Mouse (Mus musculus) thymus, postnatal 0 days (tissue): ENCODE data around the gene Itfg1. TPM values are rescaled to one million over a fixed set of nuclear protein-coding genes. Genes with fewer than 3 reads are reported as not detected.
"Not testable (repeated sequence)": the region's sequence is repeated elsewhere in the genome, so short reads cannot be mapped to it uniquely, and the experiment has no call there.

Source experiments
- DNase-seq: peaks from one replicate; pipeline ENCODE4 v3.0.0-alpha.2; 2015; ENCODE audit warnings: low spot score
- polyA plus RNA-seq: library from polyadenylated mRNA; unstranded; fragments of >200 nt; fragmentation: Nextera tagmentation; extraction: Ambion mirVana; gene quantifications from 2 replicates; pipeline ENCODE4 v1.2.1, GENCODE M21; 2015

The Itfg1 gene
- polyA plus RNA-seq = 50.7 and 55.1 TPM in 2 replicates

DNA sequence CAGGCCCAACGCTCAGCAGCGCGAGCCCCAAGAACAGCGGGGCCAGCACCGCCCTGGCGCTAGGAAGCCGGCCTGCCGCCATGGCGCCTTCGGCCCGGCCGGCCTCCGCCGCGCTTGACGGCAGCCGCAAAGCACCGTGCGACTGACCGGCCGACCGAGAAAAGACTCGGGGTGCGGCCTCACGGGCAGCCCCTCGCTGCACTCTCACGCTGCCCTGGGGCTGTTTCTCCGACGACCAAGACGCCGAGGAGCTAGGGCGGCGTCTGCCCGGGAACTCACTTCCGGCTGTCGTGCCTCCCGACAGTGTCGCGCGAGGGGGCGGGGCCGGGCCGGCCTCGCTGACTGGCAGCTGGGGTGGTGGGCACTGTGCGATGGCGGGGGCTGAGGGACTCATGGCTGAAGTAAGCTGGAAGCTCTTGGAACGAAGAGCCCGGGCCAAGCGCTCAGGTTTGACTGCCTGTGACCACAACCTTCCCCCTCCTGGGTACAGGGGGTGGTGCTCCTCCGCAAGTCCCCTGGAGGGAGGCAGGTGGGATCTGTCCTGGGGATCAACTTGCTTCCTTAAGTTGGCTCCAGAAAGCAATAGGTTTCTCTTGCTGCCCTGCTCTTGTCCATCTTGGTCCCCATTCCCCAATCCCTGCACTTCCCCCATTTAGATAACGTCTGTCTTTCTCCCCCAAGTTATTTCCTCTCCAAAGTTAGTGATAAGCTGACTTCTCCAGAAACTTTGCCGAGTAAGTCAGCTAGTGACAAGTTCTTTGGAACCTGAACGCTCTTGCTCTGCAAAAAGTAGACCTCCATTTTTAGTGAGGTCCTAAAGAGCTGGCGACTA, at the start of gene Itfg1, which contains the start of gene Phkb:
Gene Itfg1 (minus strand): TSS at position 265 of the 832 bp plus-strand sequence.
Gene Phkb (plus strand): TSS at position 303 of the 832 bp plus-strand sequence.
- peak; percentile 89 for DNase-seq

DNA sequence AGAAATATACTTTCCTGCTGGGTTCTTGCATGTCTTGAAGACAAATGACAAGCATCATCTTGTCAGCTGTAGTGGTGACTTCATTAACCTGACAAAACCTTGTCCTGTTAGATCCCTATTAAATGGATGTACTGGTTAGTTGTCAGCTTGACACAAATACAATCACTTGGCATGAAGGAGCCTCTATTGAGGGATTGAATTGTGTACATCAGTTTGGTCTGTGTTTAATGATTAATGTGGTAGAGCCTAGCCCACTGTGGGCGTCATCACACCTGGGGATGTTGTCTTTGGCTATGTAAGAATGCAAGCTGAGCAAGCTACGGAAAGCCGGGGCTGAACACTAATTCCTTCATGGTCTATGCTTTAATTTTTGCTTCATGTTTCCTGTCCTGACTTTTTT, 44.1 kb upstream of the Itfg1 start:
- no peak for DNase-seq

DNA sequence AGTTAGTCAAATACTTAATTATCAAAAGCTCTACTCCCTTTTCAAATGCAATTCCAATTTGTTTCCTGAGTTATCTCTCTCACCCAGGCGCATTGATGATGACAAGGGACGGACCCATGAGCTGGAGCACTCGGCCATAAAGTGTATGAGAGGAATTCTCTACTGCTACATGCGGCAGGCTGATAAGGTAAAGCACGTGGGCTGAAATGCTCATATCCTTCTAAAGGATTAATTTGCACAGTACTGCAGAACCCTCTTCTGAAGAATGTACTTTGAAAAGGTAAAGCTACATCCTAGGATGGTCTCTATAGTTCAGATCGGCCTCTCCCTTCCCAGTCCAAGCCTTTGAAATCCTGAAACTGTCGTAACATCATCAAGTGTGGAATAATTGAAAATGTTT, 38.9 kb upstream of the Itfg1 start:
- no peak for DNase-seq

DNA sequence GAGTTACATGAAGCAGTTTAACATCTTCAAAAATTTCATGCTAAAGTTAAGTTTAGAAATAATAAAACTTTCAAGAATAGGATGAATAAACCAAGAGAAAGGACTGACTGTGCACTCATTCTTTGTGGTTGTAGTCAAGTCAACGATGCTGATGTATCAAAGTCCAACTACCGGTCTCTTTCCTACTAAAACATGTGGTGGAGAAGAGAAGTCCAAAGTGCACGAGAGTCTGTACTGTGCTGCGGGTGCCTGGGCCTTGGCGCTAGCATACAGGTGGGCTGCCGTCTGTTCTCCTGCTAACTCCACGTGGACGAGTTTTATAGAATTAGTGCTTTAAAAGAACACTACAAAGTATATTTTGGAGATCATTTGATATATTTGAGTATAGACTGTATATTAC, 37.3 kb upstream of the Itfg1 start:
- DNase-seq = no peak

DNA sequence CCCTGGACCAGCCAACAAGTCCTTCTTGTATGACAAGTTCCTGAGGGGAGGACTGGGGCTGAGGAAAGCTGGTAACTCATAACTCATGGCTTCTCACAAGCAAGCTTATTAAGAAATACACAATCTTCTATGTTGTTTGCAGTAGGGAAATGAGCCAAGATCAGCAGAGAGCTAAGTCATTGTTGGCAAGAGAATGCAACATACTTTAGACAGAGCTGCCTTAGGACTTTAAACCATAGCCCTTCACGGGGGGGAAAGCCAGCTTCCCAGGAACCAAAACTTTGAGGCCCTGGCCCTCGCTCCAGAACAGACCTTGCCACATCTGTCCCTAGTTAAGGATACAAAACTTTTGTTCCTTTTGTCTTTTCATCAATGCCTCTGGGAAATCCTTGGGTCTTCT, 30.9 kb upstream of the Itfg1 start:
- DNase-seq = no peak

DNA sequence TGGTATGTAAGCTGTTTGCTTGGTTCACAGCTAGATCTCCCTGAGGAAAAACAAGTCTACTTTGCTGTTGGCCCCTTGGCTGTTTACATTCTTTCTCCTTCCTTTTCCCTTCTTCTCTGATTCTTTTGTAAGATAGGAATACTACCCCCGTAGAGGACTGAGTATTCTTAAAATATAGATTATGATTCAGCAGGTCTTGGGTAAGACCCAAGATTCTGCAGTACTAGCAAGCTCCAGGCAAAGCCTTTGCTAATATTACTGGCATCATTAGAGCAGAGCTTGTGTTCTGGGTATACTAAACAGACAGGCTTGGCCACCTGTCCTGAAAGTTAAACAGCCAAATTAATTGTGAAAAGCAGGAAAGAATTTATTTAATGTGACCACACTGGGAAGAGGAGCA, 21.7 kb upstream of the Itfg1 start:
- no peak for DNase-seq

DNA sequence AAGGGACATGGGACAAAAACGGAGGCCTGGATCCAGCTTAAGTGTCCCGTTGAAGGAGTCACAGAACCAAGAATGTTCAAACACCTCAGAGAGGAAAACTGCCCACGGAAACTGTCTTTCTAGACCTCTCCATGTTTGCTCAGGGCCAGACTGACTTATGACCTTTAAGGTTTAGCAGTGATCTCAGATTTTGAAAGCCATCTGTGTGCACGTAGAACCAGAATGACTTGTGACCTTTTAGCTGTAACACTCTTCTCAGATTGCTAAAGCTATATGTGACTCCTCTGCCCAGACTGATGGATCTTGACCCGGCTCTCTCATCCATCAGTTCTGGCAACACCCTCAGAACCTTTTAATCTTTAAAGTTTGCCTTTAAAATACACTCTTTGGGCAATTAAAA, 19.9 kb upstream of the Itfg1 start:
- no peak for DNase-seq

DNA sequence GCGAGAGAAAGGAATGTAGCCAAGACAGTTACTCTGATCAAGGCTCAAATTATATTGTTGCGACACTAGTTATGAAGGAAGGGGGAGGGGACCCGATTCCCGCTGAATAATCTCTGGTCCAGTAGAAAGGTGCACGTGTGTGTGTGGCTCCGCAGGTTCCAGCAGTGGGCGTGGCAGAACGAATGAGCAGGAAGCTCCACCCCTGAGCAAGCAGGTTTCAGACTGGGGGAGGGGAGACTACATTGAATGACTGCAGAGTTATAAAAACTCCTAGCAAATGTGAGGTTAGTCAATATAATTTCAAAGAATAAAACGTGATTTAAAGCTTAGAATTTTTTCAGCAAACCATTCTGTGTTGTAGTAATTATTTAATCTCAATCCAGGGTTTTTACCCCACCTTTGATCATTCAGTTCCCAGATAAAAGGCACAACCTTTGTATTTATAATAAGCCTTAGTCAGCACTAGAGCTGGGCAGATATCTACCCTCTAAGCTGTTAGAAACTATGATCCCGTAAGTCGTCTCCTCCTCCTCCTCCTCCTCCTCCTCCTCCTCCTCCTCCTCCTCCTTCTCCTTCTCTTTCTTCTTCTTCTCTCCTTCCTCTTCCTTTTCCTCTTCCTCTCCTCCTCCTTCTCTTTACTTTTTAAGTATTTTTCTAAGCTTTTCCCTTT, 16.6 kb upstream of the Itfg1 start:
- not testable (repeated sequence) for DNase-seq

DNA sequence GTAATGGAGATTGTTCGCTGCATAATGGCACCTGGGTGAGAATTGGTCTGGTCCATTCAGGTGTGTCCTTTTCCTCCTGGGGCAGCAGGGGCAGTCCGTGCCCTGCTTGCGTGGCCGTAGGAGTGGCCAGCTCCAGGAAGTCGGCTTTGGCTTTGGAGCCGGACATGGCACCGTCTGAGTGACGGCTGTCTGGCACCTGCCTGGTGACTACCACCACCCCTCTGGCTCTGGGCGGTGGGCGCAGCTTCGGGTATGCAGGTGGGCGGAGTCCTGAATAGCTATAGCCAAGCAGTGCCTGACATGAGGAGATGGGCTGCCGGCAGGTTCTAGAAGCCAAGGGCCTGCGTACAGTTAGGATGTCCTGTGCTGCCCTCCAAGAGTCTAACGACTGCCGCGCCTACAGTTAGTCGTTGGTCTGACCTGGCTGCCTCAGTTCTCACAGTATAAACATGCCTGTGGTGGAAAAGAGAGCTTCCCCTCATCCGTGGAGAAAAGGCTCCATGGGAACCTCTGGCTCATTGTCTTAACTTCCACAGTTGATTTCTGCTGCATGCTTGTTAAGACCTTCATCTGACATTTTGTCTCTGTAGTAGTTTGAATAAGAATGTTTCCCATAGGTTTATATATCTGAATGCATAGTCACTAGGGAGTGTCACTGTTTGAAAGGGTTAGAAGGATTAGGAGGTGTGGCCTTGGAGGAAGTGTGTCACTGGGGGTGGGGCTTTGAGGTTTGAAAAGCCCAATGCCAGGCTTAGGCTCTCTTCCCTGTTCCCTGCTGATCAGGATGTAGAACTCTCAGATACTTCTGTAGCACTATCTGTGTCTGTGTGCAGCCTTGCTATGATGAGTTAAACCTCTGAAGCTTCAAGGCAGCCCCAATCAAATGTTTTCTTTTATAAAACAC, 13.8 kb upstream of the Itfg1 start:
- no peak for DNase-seq

DNA sequence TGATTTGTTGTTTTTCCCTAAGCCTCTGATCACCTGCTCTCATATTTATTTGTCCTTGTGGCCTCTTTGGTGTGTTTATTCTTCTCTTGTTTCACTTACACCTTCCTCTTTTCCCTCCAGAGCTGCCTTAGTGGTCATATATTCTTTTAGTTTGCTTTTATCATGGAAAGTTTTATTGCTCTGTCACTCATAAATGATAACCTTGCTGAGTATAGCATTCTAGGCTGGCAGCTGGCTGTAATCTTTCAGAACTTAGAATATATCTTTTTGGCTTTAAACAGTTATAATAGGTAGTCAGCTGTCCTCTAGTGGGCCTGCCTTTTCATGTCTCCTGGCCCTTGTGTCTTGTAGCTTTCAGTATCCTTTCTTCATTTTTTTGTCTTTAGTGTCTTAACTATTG, 5.2 kb upstream of the Itfg1 start:
- no peak for DNase-seq

DNA sequence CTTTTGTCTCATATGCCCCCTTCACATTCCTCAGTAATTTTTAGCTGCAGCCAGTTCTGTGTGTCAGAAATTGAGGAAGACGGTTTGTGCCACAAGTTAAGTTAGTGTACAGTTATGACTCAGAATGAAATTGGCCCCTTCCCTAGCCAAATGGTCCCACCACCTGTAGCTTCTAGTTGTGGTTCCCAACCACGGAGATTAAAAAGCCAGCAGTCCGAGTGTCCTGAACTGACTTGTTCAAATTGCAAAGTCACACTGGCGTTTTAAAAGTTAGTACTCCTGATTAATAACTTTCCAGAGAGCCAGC, 721 bp upstream of the Itfg1 start:
- DNase-seq = no peak

DNA sequence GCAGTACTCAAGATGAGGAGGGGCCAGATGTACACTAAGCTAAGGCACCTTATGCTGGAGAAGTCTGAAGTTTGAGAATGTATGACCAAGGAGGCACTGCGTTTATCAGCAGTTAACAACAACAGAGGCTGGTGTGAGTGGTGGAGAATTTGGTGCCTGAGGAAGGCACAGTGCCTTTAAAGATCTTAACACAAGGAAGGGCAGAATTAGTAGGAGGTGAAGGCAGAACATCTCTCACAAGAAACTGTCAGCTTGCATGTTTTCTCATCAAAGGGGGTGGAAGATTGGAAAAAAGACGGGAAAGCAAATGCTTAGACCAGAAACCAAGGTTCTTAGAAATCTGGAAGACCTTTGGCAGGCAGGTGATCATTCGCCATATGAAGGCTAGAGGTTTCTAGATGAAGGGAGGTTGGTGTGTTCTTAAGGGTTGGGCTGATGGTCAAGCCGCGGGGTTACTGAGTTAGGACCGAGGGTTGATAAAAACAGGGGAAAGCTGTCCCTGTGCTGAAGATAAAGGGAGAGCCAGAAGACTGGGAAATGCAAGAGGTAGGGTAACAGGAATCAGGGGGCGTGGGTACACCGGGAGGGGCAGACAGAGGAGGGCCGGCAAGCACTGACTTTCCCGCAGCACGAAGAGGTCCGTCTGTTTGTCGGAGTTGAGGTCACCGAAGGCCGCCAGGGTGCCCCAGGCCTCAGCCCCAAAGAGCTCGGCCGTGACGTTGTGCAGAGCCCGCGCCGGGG, 635 bp downstream of the Itfg1 start:
- peak; percentile 4 for DNase-seq

DNA sequence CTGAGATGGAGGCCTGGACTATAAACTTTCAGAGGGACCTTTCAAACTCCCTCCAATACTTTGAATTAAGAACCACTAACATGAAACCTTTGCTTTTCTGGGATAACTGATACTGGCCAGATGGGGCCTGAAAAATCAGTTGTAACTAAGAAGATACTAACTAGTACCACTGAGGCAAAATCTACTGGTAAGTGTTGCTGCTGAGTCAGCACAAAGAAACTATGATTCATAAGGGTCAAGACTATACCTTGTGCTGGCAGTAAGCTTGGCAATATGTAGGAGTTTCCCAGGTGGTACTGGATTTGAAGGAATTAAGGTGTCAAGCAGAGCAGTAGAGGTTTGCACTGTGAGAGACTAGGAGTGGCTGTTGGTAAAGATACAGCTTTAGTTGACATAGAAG, 27.1 kb downstream of the Itfg1 start:
- no peak for DNase-seq

DNA sequence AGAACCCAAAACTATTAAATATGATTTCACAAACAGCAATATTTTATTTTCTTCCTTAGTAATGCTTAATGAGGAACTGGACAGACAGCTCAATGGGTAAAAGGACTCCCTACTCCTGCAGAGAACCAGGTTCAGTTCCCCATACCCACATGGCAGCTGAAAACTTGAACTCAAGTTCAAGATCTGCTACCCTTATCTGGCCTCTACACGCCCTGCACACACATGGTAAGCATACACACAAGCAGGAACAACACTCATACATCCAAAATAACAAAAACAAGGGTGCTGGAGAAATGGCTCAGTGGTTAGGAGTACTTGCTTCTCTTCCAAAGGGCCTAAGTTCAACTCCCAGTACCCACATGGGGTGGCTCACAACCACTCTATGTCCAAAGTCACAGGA, 39.3 kb downstream of the Itfg1 start:
- DNase-seq = no peak

DNA sequence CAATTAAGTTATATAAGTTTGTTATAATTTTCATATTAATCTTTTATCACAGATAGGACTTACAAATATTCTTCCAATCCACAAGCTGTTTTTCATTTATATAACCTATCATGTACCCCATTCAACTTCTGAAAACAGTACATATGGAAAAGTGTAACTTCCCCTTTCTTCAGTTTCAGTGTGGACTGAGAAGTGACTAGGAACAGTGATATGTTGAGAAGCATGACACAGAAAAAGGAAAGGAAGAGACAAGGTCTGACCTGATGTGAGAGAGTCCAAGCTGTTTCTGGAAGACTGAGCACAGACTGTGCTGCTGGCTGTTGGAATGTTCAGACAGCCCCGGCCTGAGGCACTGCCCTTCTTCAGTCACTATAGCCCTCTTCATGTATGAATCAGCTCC, 40.6 kb downstream of the Itfg1 start:
- no peak for DNase-seq

DNA sequence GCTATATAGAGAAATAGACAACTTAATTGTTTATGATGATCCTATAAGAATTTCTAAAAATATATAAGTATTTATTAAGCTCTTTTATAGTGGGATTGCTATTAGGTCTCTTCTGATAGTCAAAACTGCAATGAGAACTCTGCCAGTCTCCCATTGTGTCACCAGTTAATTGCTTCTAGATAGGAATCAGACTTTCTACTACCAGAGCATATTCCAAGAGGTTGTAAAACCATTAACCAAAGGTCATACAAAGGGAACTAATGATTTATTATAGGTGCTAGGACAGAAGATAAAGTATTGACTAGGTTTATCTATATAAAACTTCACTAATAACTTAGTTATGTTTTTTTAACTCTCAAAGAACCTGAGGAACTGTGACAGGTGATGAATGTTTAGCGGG, 44.3 kb downstream of the Itfg1 start:
- not testable (repeated sequence) for DNase-seq

DNA sequence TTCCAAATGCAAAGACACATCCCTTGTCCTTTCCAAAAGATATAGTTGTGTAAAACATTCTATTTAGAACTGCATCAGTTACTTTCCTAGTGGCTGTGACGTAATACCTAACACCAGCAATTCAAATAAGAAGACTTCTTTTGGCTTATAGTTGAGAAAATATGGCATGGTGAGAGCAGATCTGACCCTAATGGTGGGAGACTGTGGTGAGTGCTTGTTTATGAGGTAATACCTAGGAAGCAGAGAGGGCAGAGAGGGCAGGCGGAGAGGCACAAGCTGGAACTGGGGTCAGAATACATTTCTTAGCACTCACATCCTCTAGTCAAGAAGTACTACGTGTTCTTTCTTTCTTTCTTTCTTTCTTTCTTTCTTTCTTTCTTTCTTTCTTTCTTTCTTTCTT, 52.4 kb downstream of the Itfg1 start:
- no peak for DNase-seq

DNA sequence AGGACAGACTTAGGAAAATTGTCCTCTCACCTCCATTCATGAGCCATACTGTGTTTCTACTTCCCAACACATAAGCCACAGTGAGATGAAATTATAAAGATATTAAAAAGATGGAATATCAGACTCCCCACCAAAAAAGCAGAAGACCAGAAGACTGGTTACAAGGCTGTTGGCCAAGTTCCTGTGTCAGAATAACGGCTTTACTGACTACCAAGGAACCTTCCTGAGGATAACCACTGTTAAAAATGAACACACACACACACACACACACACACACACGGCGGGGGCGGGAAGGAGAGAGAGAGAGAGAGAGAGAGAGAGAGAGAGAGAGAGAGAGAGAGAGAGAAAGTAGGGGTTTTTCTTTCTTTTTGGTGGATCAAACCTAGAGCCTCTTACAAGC, 52.8 kb downstream of the Itfg1 start:
- no peak for DNase-seq

DNA sequence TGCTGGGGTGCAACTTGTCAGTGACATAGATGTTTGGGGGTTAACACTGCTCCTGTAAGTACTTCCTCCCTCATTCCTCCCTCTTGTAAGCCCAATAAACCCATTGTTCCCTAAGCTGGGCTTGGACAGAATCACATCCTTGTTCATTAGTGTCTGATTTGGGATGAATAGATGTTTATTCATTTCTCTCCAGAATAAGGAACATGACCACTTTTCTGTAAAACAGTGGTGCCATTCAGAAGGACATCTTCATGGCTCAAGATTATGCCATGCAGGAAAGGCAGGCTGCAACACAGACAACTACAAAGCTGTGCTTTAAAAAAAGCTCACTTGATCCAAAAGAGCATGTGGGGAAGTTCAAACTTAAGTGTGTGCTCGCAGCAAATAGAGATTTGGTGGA, 55.2 kb downstream of the Itfg1 start:
- no peak for DNase-seq

DNA sequence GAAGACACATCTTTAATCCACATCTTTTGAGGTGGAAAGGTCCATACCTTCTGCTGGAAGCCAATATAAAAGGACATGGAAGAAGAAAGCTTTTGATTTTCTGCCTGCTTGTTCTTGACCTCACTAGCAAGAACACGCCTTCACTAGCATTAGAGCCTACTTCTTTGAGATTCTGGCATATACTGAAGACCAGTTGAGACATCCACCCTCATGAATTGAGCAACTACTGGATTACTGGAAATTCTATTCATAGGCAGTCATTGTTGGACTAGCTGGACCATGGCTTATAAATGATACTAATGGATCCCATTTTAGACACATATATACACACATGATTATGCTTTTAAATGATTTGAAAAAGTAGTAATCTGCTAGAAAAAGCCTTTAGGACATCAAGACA, 56.9 kb downstream of the Itfg1 start:
- DNase-seq = no peak

DNA sequence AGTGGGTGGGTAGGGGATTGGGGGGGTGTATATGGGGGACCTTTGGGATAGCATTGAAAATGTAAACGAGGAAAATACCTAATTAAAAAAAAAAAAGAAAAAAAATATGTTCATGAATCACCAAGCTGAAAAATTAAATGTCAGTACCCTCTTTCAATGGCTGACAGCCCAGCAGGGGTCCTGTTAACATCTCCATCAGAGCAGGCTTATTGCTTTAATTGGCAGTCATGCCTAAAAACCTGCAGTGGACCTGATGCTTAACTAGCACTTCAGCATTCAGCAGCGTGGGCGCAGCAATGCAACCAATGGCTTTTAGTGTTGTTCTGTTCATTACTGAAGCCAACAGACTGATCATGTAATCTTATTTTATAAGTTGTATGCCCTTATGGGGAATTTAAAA, 60.6 kb downstream of the Itfg1 start:
- no peak for DNase-seq
